Mouse (Mus musculus) left cerebral cortex, adult 2 months (tissue): ENCODE measurements around the gene Abl1. TPM values are rescaled to one million over a fixed set of nuclear protein-coding genes. Genes with fewer than 3 reads are reported as not detected.
A peak's percentile ranks its signal among the peaks of the same experiment; 100 is the strongest.

Experiments
- DNase-seq, 2 experiments: peaks; one replicate each; pipeline ENCODE4 v3.0.0; 2021 to 2022; ENCODE audit warnings: low spot score in 2 of 2, mixed read lengths in 1 of 2; ENCODE audit errors: extremely low spot score in 1 of 2
- H3K27ac ChIP-seq: fragments of 200-600 bp; 2 replicates; pipeline ENCODE4 v1.8.1; 2022
- H3K4me3 ChIP-seq: fragments of 200-600 bp; 2 replicates; pipeline ENCODE4 v1.8.1; 2022
- CTCF ChIP-seq: fragments of 200-600 bp; IDR thresholded peaks from 2 replicates; pipeline ENCODE4 v1.8.1; 2022; ENCODE audit warnings: antibody characterized with exemption, mild to moderate bottlenecking, moderate library complexity
- intact Hi-C: fragments of 180-260 bp; cut with DNase I; formaldehyde crosslinking; loops from one replicate; pipeline ENCODE4 v1.15.1; 2025
- total RNA-seq, 2 experiments: library from RNA; stranded (reverse); gene quantifications; 2 replicates each; pipeline ENCODE4 v1.2.3; 2021

Abl1 gene
- total RNA-seq, 2 experiments from 2014 or later, result 41.0 to 43.2 TPM

GRCm38 (mm10) chr2:31769631-31770111 lies 81.5 kb downstream of the Abl1 start:
- no peak for DNase-seq
- H3K27ac ChIP-seq, result peak overlapping the region; percentile 72
- no peak overlapping the region for H3K4me3 ChIP-seq
- no peak for TF ChIP-seq CTCF
- intact Hi-C loops, result loop anchor here (5.0 kb wide), 1 partner anchor 42 kb away; no protein-coding TSS in a partner anchor

- DNase-seq, result no peak
- H3K27ac ChIP-seq, result peak overlapping the region; percentile 72
- intact Hi-C loops, result no loop called here
- no peak for TF ChIP-seq CTCF
- H3K4me3 ChIP-seq, result no peak overlapping the region
These were observed 82.7 kb downstream of the Abl1 start for GRCm38 (mm10) chr2:31770781-31771441.

GRCm38 (mm10) chr2:31776479-31776878 lies 88.3 kb downstream of the Abl1 start:
- H3K4me3 ChIP-seq, result no peak overlapping the region
- no peak for TF ChIP-seq CTCF
- DNase-seq, result no peak
- intact Hi-C loops, result no loop called here
- no peak overlapping the region for H3K27ac ChIP-seq

- no peak overlapping the region for H3K4me3 ChIP-seq
- TF ChIP-seq CTCF, result no peak
- intact Hi-C loops, result no loop called here
These were observed 91.1 kb downstream of the Abl1 start for GRCm38 (mm10) chr2:31779258-31779657.

GRCm38 (mm10) chr2:31782958-31783602 lies 94.9 kb downstream of the Abl1 start:
- DNase-seq, result no peak
- TF ChIP-seq CTCF, result peak; percentile 36
- H3K27ac ChIP-seq, result no peak overlapping the region
- intact Hi-C loops, result no loop called here
- H3K4me3 ChIP-seq, result no peak overlapping the region

More at GRCm38 (mm10) chr2:31779258-31779657, 91.1 kb downstream of the Abl1 start:
- no peak overlapping the region for H3K27ac ChIP-seq
- no peak for DNase-seq

- Histone ChIP-seq H3K27ac (no peak overlapping the region), H3K4me3 (no peak overlapping the region)
- peak; percentile 91 for TF ChIP-seq CTCF
- intact Hi-C loops, result loop anchor here (1.0 to 5.0 kb wide), 3 partner anchors 97 to 303 kb away; partner anchors contain the start of gene Abl1
- peak; percentile 75 to 77 for DNase-seq
These were observed 96.9 kb downstream of the Abl1 start for GRCm38 (mm10) chr2:31785074-31785473.

- no peak; the same call in none of the 2 replicates for TF ChIP-seq CTCF
- H3K27ac ChIP-seq, result no peak overlapping the region
- DNase-seq, result peak; percentile 75 to 83
- intact Hi-C loops, result loop anchor here (5.0 kb wide), 1 partner anchor 305 kb away; no protein-coding TSS in a partner anchor
- H3K4me3 ChIP-seq, result no peak overlapping the region
These were observed 98.9 kb downstream of the Abl1 start for GRCm38 (mm10) chr2:31787029-31787428.

GRCm38 (mm10) chr2:31788227-31788626 lies 100.1 kb downstream of the Abl1 start:
- no peak for DNase-seq
- intact Hi-C loops, result loop anchor here (5.0 kb wide), 1 partner anchor 306 kb away; no protein-coding TSS in a partner anchor
- Histone ChIP-seq H3K27ac (no peak overlapping the region), H3K4me3 (no peak overlapping the region)
- TF ChIP-seq CTCF, result peak; percentile 23

- no peak overlapping the region for H3K27ac ChIP-seq
- intact Hi-C loops, result loop anchor here (5.0 kb wide), 1 partner anchor 307 kb away; no protein-coding TSS in a partner anchor
- DNase-seq, result no peak
- no peak overlapping the region for H3K4me3 ChIP-seq
- TF ChIP-seq CTCF, result no peak
These were observed 101.0 kb downstream of the Abl1 start for GRCm38 (mm10) chr2:31789215-31789614.

- Histone ChIP-seq H3K4me3 (no peak overlapping the region), H3K27ac (no peak overlapping the region)
- no peak for TF ChIP-seq CTCF
- intact Hi-C loops, result no loop called here
- DNase-seq, result no peak
These were observed 102.6 kb downstream of the Abl1 start for GRCm38 (mm10) chr2:31790728-31791251.

GRCm38 (mm10) chr2:31791260-31791659 lies 103.1 kb downstream of the Abl1 start:
- intact Hi-C loops, result no loop called here
- Histone ChIP-seq H3K27ac (no peak overlapping the region), H3K4me3 (no peak overlapping the region)
- DNase-seq, result no peak
- TF ChIP-seq CTCF, result no peak

- intact Hi-C loops, result no loop called here
- no peak overlapping the region for H3K4me3 ChIP-seq
- peak; percentile 35 for TF ChIP-seq CTCF
- no peak overlapping the region for H3K27ac ChIP-seq
- DNase-seq, result no peak
These were observed 104.4 kb downstream of the Abl1 start for GRCm38 (mm10) chr2:31792611-31793010.
